Mouse (Mus musculus): ENCODE measurements around the gene Ugt2b37. TPM values are rescaled to one million over a fixed set of nuclear protein-coding genes. Genes with fewer than 3 reads are reported as not detected.

Gene Ugt2b37
- polyA plus RNA-seq, 2 experiments: not detected

Other genes with a start within 250 kb of the Ugt2b37 start
- gene Ugt2b36, start 162.2 kb downstream of the Ugt2b37 start, polyA plus RNA-seq (2012; rRNA removed): 5.7 and 6.5 TPM in 2 replicates
- gene Ugt2b36, start 162.2 kb downstream of the Ugt2b37 start, polyA plus RNA-seq (2014; fragmentation: Nextera tagmentation; extraction: Ambion mirVana): 17.0 and 18.2 TPM in 2 replicates
- 3.7 and 4.0 TPM in 2 replicates for gene Ugt2b5, start 114.5 kb downstream of the Ugt2b37 start, polyA plus RNA-seq (2012; rRNA removed)
- 16.9 and 18.6 TPM in 2 replicates for gene Ugt2b5, start 114.5 kb downstream of the Ugt2b37 start, polyA plus RNA-seq (2014; fragmentation: Nextera tagmentation; extraction: Ambion mirVana)
- gene Ugt2a3, start 82.4 kb upstream of the Ugt2b37 start, polyA plus RNA-seq (2012; rRNA removed): not detected in 2 replicates
- not detected in 2 replicates for gene Ugt2a3, start 82.4 kb upstream of the Ugt2b37 start, polyA plus RNA-seq (2014; fragmentation: Nextera tagmentation; extraction: Ambion mirVana)
- not detected in 2 replicates for gene Ugt2b38, start 169.4 kb upstream of the Ugt2b37 start, polyA plus RNA-seq (2012; rRNA removed)
- gene Ugt2b38, start 169.4 kb upstream of the Ugt2b37 start, polyA plus RNA-seq (2014; fragmentation: Nextera tagmentation; extraction: Ambion mirVana): not detected in 2 replicates
- not detected in 2 replicates for gene Ugt2a2, start 227.5 kb upstream of the Ugt2b37 start, polyA plus RNA-seq (2012; rRNA removed)
- gene Ugt2a2, start 227.5 kb upstream of the Ugt2b37 start, polyA plus RNA-seq (2014; fragmentation: Nextera tagmentation; extraction: Ambion mirVana): not detected in 2 replicates
- not detected in 2 replicates for gene Gm43638, start 232.0 kb upstream of the Ugt2b37 start, polyA plus RNA-seq (2012; rRNA removed)
- not detected in 2 replicates for gene Gm43638, start 232.0 kb upstream of the Ugt2b37 start, polyA plus RNA-seq (2014; fragmentation: Nextera tagmentation; extraction: Ambion mirVana)
- gene Ugt2a1, start 236.1 kb upstream of the Ugt2b37 start, polyA plus RNA-seq (2012; rRNA removed): not detected in 2 replicates
- not detected in 2 replicates for gene Ugt2a1, start 236.1 kb upstream of the Ugt2b37 start, polyA plus RNA-seq (2014; fragmentation: Nextera tagmentation; extraction: Ambion mirVana)